Mouse (Mus musculus): Measurements from ENCODE around the gene Met. TPM values are rescaled to one million over a fixed set of nuclear protein-coding genes. Genes with fewer than 3 reads are reported as not detected.

The Met gene
- polyA plus RNA-seq, 1 experiment from 2014 or later, result 13.5 TPM

DNA sequence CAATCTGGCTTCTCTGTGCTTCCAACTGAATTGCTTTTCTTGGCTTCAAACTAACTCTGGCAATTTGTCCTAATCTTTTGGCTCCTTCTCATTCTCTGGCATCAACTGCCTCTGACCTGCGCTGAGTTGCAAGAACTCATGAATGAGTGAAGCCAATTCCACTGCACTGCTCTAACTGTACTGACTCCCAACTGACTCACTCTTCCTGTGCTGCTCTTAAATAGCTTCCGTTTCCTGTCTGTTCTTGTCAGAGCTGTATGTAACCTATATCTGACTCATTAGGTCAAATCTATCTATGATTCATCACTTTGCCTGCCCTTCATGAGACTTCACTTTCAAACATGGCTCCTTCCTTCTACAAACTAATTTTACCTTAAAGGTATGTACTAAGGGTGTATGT, 130.4 kb downstream of the Met start:
- 91% methylated on average over 2 of the region's 2 CpGs for WGBS
- no peaks in the 10 kb centered on the region for H3K27me3 ChIP-seq (replicated peaks)
- H3K9me3 ChIP-seq, result 0 out of 2 replicates have a peak, but pooled peaks cover 4% of the 10 kb centered on the region
- H3K9ac ChIP-seq, result no peak overlapping the region
- H3K4me2 ChIP-seq (replicated peaks), result no peak overlapping the region
- H3K27ac ChIP-seq, result no peak overlapping the region
- no peak for ATAC-seq
- H3K4me1 ChIP-seq (replicated peaks), result peaks cover 10% of the 10 kb centered on the region
- no peaks in the 10 kb centered on the region for H3K36me3 ChIP-seq
- no peak overlapping the region for H3K4me3 ChIP-seq (replicated peaks)

DNA sequence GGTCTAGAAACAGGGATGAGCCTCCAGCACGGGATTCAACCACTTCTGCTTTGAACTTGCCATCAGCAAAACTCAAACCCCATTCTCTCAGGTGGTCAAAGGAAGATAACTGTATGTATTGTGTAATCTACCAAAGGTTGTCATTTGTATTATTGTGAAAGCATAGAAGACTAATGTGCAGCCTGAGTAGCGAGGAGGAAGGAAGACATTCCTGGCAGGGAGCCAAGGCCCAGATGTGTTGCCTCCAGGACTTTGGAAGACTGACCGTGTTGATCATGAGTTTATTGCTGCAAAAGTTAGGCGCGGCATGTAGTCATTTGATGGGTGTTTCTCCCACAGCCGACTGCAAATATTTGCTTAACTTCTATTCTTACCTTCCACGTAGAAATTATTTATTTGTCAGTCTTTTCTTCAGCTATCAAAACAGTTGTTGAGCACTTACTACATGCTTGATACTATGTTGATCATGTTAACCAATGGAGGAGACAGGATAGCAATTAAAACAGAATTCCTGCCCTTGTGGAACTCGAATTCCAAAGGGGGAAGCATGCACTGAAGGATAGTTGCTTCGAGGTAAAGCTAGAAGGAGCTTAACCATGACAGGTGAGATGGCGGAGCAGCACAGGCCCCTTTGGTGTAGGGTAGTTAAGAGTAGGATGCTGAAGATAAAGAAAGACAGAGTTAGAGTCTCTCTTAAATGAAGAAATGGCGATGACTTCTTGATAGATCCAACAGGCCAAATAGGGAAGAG, 132.3 kb downstream of the Met start:
- peak; percentile 95 for ATAC-seq
- no peaks in the 10 kb centered on the region for H3K36me3 ChIP-seq
- no peak overlapping the region for H3K4me2 ChIP-seq (replicated peaks)
- H3K4me3 ChIP-seq (replicated peaks), result no peak overlapping the region
- H3K27me3 ChIP-seq (replicated peaks), result no peaks in the 10 kb centered on the region
- WGBS, result 42% methylated on average over 11 of the region's 11 CpGs
- peaks cover 7% of the 10 kb centered on the region for H3K4me1 ChIP-seq (replicated peaks)
- no peak overlapping the region for H3K27ac ChIP-seq
- no peak overlapping the region for H3K9ac ChIP-seq
- H3K9me3 ChIP-seq, result 0 out of 2 replicates have a peak, but pooled peaks cover 4% of the 10 kb centered on the region

DNA sequence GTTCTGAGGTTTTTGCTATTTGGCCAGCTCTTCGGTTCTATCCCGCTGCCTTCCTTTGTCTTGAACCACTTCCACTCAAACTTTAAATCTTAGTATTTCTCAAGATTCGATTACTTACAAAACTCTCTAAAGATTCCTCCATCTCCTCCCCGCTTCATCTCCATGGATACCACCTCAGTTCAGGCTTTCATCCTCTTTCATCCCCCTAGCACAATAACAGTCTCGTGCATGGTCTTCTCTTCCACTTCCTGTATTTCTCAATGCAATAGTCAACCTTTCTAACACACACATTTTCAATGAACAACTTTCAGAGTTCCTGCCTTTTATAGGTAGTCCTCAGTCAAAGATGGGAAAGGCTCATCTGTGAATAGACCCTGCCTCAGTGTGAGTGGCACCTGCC, 135.8 kb downstream of the Met start:
- H3K4me2 ChIP-seq (replicated peaks), result no peak overlapping the region
- no peaks in the 10 kb centered on the region for H3K36me3 ChIP-seq
- no peaks in the 10 kb centered on the region for H3K27me3 ChIP-seq (replicated peaks)
- WGBS, result 90% methylated on average over 5 of the region's 5 CpGs
- no peak overlapping the region for H3K9ac ChIP-seq
- H3K4me1 ChIP-seq (replicated peaks), result peaks cover 7% of the 10 kb centered on the region
- H3K9me3 ChIP-seq, result no peaks in the 10 kb centered on the region
- no peak overlapping the region for H3K4me3 ChIP-seq (replicated peaks)
- no peak for ATAC-seq
- no peak overlapping the region for H3K27ac ChIP-seq

DNA sequence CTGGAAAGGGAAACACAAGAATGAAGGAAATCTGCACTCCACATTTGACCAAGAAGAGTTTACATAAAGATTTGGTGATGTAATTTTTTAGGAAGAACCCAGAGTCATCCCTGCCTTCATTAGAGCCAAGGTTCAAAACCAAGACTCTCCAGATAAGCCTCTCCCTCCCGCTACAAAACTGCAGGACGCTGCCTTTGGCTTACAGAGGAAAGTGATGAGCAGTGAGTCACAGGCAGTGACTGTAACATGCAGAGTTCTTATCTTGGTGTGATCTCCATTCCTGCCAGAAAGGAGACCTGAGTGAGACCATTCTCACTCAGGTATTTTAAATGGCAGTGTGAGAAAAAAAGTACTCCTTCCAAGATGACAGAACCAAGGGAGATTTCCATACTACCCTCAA, 137.9 kb downstream of the Met start:
- 49% methylated on average over 2 of the region's 2 CpGs for WGBS
- no peaks in the 10 kb centered on the region for H3K4me1 ChIP-seq (replicated peaks)
- no peak for ATAC-seq
- no peak overlapping the region for H3K9ac ChIP-seq
- no peaks in the 10 kb centered on the region for H3K9me3 ChIP-seq
- H3K27me3 ChIP-seq (replicated peaks), result no peaks in the 10 kb centered on the region
- no peak overlapping the region for H3K4me2 ChIP-seq (replicated peaks)
- no peak overlapping the region for H3K4me3 ChIP-seq (replicated peaks)
- no peaks in the 10 kb centered on the region for H3K36me3 ChIP-seq
- H3K27ac ChIP-seq, result no peak overlapping the region

DNA sequence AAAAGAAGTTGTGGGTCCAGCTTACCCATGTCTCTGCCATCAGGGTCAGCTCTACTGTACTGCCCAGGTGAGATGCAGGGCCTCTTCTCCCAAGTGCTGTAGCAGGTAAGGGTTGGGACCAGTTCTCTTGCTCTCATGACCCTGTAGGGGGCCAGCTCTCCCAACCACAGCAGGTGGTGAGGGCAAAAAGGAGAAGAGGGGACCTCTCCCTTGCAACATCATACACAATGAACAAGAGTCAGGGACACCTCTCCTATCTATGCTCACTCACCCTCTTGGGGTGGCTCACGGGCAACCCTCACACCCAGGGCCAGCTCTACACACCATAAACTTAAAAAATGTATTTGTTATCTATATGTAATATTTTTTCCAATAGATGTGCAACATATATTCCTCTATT, 143.3 kb downstream of the Met start:
- H3K4me2 ChIP-seq (replicated peaks), result no peak overlapping the region
- H3K36me3 ChIP-seq, result no peaks in the 10 kb centered on the region
- WGBS, result 85% methylated on average over 1 of the region's 1 CpGs
- H3K9me3 ChIP-seq, result no peaks in the 10 kb centered on the region
- H3K27me3 ChIP-seq (replicated peaks), result no peaks in the 10 kb centered on the region
- H3K27ac ChIP-seq, result no peak overlapping the region
- ATAC-seq, result no peak
- H3K4me3 ChIP-seq (replicated peaks), result no peak overlapping the region
- no peaks in the 10 kb centered on the region for H3K4me1 ChIP-seq (replicated peaks)
- H3K9ac ChIP-seq, result no peak overlapping the region

DNA sequence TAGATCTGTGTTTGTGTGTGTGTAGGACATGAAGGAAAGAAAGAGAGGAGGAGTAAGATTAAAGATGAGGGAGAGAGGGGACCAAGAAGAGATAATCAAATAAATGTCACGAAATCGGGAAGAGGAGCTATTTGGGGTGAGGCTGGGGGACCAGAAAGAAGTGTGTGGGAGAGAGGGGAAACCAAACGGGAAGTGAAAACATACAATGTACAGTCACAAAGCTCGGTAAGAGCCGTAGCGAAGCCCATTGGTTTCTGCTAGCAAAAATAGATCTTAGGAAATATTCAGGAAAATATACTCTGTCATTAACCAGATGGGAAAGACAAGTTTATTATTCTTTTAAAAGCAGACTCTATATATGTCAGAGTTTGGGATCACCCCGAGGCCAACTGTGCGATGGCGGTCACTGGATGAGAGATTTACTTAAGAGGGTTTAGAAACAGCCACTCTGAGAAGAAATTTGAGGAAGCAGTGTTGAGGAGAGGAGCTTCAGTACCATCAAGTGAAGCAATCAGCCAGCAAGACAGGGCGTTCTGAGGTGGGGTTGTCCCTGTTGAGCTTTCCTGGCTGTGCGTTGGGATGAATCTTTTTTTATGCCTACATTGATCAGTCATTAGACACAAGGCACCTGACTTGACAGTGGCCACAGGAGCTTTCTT, 147.9 kb downstream of the Met start:
- Histone ChIP-seq H3K9ac (no peak overlapping the region), H3K4me1 (replicated peaks) (no peaks in the 10 kb centered on the region), H3K27me3 (replicated peaks) (no peaks in the 10 kb centered on the region), H3K9me3 (no peaks in the 10 kb centered on the region), H3K4me3 (replicated peaks) (no peak overlapping the region), H3K4me2 (replicated peaks) (no peak overlapping the region), H3K36me3 (no peaks in the 10 kb centered on the region), H3K27ac (no peak overlapping the region)
- WGBS, result 84% methylated on average over 11 of the region's 11 CpGs
- ATAC-seq, result no peak

DNA sequence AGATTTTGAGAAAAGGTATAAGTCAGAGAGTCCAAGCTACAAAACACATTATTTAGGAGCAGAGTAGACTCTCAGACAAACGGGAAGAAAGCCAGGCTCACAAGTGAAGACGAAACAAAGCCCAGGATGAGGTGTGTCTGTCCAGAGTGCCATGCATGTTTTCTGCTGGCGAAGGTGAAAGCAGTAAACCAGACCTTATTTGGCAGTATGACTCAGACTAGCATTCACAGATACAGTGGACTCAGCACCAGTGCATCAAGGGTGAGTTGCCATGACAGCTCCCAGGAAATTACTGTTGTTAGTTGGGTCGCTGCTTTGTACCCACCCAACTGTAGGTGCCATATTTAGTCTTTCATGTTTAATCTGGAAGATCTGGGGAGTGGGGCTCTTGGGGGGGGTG, 149.1 kb downstream of the Met start:
- no peaks in the 10 kb centered on the region for H3K27me3 ChIP-seq (replicated peaks)
- 65% methylated on average over 4 of the region's 4 CpGs for WGBS
- ATAC-seq, result peak; percentile 68

DNA sequence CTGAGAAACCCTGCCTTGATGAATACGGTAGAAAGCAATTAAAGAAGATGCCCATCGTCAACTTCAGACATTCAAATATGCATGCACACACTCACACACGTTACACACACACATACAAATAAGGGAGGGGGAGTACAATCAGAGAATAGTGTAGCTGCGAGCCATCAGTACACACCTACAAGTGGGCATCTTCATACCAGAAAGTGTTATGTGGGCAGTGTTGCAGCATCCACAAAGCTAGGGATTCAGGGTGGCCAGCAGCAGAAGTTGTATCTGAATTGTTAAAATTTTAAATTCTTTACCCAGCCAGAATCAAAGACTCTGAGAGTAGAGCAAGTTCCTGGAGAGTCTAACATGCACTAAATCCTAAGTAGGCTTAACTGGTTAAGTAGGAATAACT, 157.2 kb downstream of the Met start:
- Histone ChIP-seq H3K36me3 (no peaks in the 10 kb centered on the region), H3K27ac (no peak overlapping the region), H3K9me3 (no peaks in the 10 kb centered on the region), H3K27me3 (replicated peaks) (no peaks in the 10 kb centered on the region), H3K9ac (no peak overlapping the region), H3K4me1 (replicated peaks) (no peaks in the 10 kb centered on the region), H3K4me3 (replicated peaks) (no peak overlapping the region), H3K4me2 (replicated peaks) (no peak overlapping the region)
- no peak for ATAC-seq
- 85% methylated on average over 4 of the region's 4 CpGs for WGBS

More for the DNA sequence above, 149.1 kb downstream of the Met start:
- Histone ChIP-seq H3K4me3 (replicated peaks) (no peak overlapping the region), H3K4me1 (replicated peaks) (no peaks in the 10 kb centered on the region), H3K27ac (no peak overlapping the region), H3K9me3 (no peaks in the 10 kb centered on the region), H3K36me3 (no peaks in the 10 kb centered on the region), H3K9ac (no peak overlapping the region), H3K4me2 (replicated peaks) (no peak overlapping the region)

DNA sequence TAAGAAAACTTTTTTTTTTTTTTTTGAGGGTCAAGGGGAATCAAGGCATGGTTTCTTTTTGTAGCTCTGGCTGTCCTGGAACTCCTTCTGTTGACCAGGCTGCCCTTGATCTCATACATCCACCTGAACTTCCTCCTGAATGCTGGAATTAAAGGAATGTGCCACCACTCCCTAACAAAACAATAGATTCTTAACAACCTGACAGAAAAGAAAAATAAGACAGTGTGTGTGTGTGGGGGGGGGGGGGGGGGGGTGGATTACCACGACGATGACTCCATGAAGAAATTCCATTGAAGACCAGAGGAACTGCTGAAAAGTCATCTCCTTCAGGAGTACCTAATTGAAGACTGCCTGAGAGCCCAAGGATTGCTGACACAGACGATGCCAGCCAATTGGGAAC, 157.8 kb downstream of the Met start:
- Histone ChIP-seq H3K27ac (no peak overlapping the region), H3K9ac (no peak overlapping the region), H3K4me3 (replicated peaks) (no peak overlapping the region), H3K36me3 (no peaks in the 10 kb centered on the region), H3K27me3 (replicated peaks) (no peaks in the 10 kb centered on the region), H3K4me2 (replicated peaks) (no peak overlapping the region), H3K4me1 (replicated peaks) (no peaks in the 10 kb centered on the region), H3K9me3 (no peaks in the 10 kb centered on the region)
- 51% methylated on average over 3 of the region's 3 CpGs for WGBS
- no peak for ATAC-seq

Other genes with a start within 250 kb of the Met start
- 21.5 and 23.2 TPM in 2 replicates for gene Cav2, start 182.6 kb upstream of the Met start, polyA plus RNA-seq (2015; fragmentation: Nextera tagmentation; extraction: Ambion mirVana)
- 178 and 201 TPM in 2 replicates for gene Cav1, start 157.5 kb upstream of the Met start, polyA plus RNA-seq (2015; fragmentation: Nextera tagmentation; extraction: Ambion mirVana)
- gene Capza2, start 172.4 kb downstream of the Met start, polyA plus RNA-seq (2015; fragmentation: Nextera tagmentation; extraction: Ambion mirVana), result 223 and 245 TPM in 2 replicates
- 23.7 and 26.0 TPM in 2 replicates for gene St7, start 229.1 kb downstream of the Met start, polyA plus RNA-seq (2015; fragmentation: Nextera tagmentation; extraction: Ambion mirVana)